Mouse (Mus musculus) forebrain, postnatal 0 days (tissue): ENCODE measurements around the gene Ppp1cc. TPM values are rescaled to one million over a fixed set of nuclear protein-coding genes. Genes with fewer than 3 reads are reported as not detected.

Experiments used
- ATAC-seq: fragments of 200-750 bp; cut with Nextera tagmentation; 2 replicates; pipeline ENCODE4 v1.8.0; 2017; ENCODE audit warnings: mild to moderate bottlenecking, moderate library complexity
- DNase-seq: peaks from one replicate; pipeline ENCODE4 v3.0.0-alpha.2; 2015
- H3K27ac ChIP-seq: fragments of 300-500 bp; sonication (generic); 2 replicates; pipeline ENCODE4 v1.5.1; 2014; ENCODE audit warnings: low read depth, mild to moderate bottlenecking, antibody characterized with exemption, low read length, moderate library complexity, mixed read lengths
- H3K27me3 ChIP-seq: fragments of 300-500 bp; sonication (generic); 2 replicates; pipeline ENCODE4 v1.6.1; 2014; ENCODE audit warnings: mild to moderate bottlenecking, low read length, mixed read lengths; ENCODE audit not compliant: insufficient read depth
- H3K36me3 ChIP-seq: fragments of 300-500 bp; sonication (generic); 2 replicates; pipeline ENCODE4 v1.6.1; 2014; ENCODE audit warnings: mild to moderate bottlenecking, moderate library complexity; ENCODE audit not compliant: insufficient read depth
- H3K4me1 ChIP-seq: fragments of 300-500 bp; sonication (generic); 2 replicates; pipeline ENCODE4 v1.6.1; 2014; ENCODE audit warnings: antibody characterized with exemption; ENCODE audit not compliant: insufficient read depth
- H3K4me2 ChIP-seq: fragments of 300-500 bp; sonication (generic); 2 replicates; pipeline ENCODE4 v1.6.1; 2014; ENCODE audit warnings: low read depth, mild to moderate bottlenecking, moderate library complexity
- H3K4me3 ChIP-seq: fragments of 300-500 bp; sonication (generic); 2 replicates; pipeline ENCODE4 v1.5.1; 2014; ENCODE audit warnings: low read depth, low read length, mixed read lengths
- H3K9ac ChIP-seq: fragments of 300-500 bp; sonication (generic); 2 replicates; pipeline ENCODE4 v1.6.1; 2014; ENCODE audit warnings: mild to moderate bottlenecking
- H3K9me3 ChIP-seq: fragments of 300-500 bp; sonication (generic); 2 replicates; pipeline ENCODE4 v1.6.1; 2016; ENCODE audit warnings: low read length
- CTCF ChIP-seq: sonication (generic); IDR thresholded peaks from 2 replicates; pipeline ENCODE4 v1.5.1; 2016; ENCODE audit warnings: antibody characterized with exemption, control low read depth, low read depth
- WGBS: fragments of 180-500 bp; shearing (Covaris S2); extraction: QIAGEN DNeasy Blood & Tissue Kit; methylation state at CpG from one replicate; pipeline ENCODE4 v1.1.7; 2014; 5-methylcytosine and 5-hydroxymethylcytosine counted together
- polyA plus RNA-seq: library from polyadenylated mRNA; unstranded; fragments of >200 nt; fragmentation: Nextera tagmentation; extraction: Ambion mirVana; gene quantifications from 2 replicates; pipeline ENCODE4 v1.2.1, GENCODE M21; 2015
- total RNA-seq: library from RNA; depleted of rRNA; stranded (reverse); fragments of >200 nt; gene quantifications from 2 replicates; pipeline ENCODE4 v1.2.3, GENCODE M21; 2014

Ppp1cc gene
- total and polyA plus RNA-seq, 2 experiments from 2014 or later = 193 to 278 TPM

DNA sequence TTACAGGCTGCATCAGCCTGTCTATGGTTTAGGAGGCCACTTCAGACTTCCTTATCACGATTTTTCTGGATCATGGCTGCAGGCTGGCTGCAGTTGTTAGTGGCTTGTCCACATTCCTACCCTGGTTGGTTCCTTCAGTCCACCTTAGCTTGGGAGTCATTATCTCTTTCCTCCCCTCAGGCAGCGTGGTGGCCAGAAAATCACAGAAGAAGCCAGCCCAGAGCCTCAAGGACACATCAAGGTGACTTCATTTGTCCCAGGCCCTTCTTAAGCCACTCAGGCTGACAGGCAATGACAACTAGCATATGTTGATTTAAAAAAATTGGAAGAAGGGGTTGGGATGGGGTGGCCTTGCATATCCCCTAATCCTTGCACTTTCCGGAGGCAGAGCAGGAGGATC lies 3.3 kb upstream of the Ppp1cc start:
- no peaks in the 10 kb centered on the region for H3K27me3 ChIP-seq
- WGBS = 76% methylated on average over 3 of the region's 3 CpGs
- peaks cover 5% of the 10 kb centered on the region; the same call in 1 of the 2 replicates for H3K4me1 ChIP-seq
- H3K9ac ChIP-seq = no peak overlapping the region
- ATAC-seq (no peak), DNase-seq (no peak)
- no peaks in the 10 kb centered on the region for H3K36me3 ChIP-seq
- no peak for TF ChIP-seq CTCF
- H3K4me3 ChIP-seq = no peak overlapping the region
- no peak overlapping the region for H3K27ac ChIP-seq
- no peaks in the 10 kb centered on the region for H3K9me3 ChIP-seq
- H3K4me2 ChIP-seq = no peak overlapping the region

DNA sequence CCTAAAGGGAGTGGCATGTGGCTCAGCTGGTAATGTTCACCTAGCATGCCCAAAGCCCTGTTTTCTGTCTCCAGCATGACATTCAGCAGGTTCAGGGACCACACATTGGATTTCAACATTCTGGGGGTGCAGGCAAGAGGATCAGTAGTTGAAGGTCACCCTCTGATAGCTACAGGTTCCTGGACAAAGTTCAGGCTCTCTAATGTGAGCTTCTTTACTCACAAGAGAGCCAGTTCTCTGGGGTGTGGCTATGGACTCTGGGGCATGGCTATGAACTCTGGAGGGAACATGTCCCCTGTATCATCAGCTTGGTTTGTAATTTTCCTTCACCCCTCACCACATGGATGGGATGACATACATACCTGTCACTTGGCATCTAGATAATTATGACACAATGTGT lies 2.5 kb upstream of the Ppp1cc start:
- Histone ChIP-seq H3K4me1 (peaks cover 12% of the 10 kb centered on the region), H3K27me3 (no peaks in the 10 kb centered on the region), H3K36me3 (no peaks in the 10 kb centered on the region), H3K4me3 (no peak overlapping the region), H3K4me2 (no peak overlapping the region), H3K27ac (no peak overlapping the region), H3K9ac (no peak overlapping the region), H3K9me3 (no peaks in the 10 kb centered on the region)
- DNase-seq (no peak), ATAC-seq (no peak)
- TF ChIP-seq CTCF = no peak

DNA sequence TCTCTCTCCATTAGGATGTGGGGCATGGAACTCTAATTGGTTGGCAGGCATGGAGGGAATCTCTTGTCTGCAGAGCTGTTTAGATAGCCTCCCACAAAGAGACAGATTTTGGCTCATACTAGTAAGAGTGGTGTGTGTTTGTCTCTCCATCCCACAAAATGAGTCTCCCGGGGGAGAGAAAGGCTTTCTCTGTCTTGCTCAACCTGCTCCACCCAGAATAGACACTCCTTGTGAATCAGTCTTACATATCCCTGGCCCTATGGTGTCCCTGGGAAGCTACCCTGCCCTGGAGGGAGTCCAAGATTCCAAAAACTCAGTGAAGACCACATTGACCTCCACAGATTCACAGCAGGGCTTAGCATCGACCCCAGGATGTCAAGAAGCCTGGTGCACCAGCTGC lies 1.6 kb upstream of the Ppp1cc start:
- Histone ChIP-seq H3K4me2 (no peak overlapping the region), H3K27ac (no peak overlapping the region)
- 72% methylated on average over 2 of the region's 2 CpGs for WGBS

DNA sequence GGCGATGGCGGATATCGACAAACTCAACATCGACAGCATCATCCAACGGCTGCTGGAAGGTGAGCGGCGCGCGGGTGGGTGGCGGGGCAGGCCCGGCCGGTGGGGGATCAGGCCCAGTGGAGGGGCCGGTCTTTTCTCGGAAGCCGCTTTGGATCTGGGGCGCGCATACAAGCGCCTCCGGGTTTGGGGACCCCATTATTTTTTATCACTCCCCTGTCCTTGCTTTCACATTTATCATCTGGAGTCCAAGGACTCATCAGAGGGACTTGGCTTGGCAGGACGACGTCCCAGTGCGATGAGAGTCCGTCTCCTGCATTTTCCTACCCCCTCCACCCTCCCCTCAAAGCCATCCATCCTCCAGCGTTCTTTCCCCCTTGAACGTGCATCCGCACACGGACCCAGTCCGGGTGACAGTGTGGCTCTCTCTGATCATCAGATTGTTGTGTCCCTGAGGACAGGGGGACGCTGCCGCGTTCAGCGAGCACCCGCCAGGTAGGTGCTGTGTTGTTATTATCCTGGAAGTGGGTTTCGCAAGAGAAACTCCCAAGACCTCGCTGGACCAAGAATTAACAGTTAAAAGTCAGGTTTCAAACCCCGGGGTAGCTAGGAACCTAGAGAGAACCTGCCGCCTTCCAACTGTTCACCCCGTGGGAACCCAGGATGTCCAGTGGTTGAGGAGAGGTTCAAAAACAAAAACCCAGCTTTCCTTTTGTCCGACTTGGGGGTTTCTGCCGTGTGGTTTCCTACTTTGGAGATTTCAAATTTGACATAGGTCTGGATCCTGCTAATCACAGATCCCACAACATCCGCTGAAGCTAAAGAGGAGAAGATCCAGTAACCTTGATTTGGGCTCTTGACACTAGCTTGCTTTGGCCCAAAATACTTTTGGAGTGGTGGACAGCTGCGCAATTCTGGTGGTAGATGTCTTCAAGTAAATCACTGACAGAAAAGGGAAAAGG lies 758 bp downstream of the Ppp1cc start:
- Histone ChIP-seq H3K4me2 (peak overlapping the region; percentile 57), H3K27me3 (no peaks in the 10 kb centered on the region), H3K4me3 (peak overlapping the region; percentile 83), H3K27ac (peak overlapping the region; percentile 87), H3K4me1 (peaks cover 26% of the 10 kb centered on the region), H3K9ac (peak overlapping the region; percentile 87), H3K9me3 (no peaks in the 10 kb centered on the region), H3K36me3 (peaks cover 6% of the 10 kb centered on the region)
- no peak for TF ChIP-seq CTCF
- DNase-seq (peak; percentile 59), ATAC-seq (peak; percentile 39; the same call in 1 of the 2 replicates)
- 2% methylated on average over 42 of the region's 42 CpGs for WGBS

More for the DNA sequence above, 1.6 kb upstream of the Ppp1cc start:
- no peak for ATAC-seq
- Histone ChIP-seq H3K27me3 (no peaks in the 10 kb centered on the region), H3K4me3 (no peak overlapping the region), H3K36me3 (no peaks in the 10 kb centered on the region; the same call in 1 of the 2 replicates), H3K4me1 (peaks cover 16% of the 10 kb centered on the region), H3K9ac (no peak overlapping the region), H3K9me3 (no peaks in the 10 kb centered on the region)
- DNase-seq = no peak
- TF ChIP-seq CTCF = no peak

DNA sequence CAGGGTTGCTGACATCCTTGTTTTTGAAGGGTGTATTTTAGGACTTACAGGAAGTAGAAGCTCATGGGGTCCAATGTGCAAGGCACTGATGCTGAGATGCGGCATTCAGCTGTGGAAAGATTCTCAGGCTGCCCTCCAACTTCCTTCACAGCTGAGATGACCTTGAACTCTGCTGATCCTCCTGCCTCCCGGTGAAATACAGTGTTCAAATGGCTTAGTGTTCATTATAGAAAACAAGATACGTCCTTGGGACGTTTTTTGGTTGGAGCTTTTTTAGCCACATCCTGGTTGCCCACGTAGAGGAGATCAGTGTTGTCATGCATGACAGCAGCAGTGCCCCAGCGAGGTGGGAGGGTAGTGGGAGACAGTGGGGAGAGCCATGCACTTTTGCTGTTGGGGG lies 5.1 kb downstream of the Ppp1cc start:
- Histone ChIP-seq H3K9me3 (no peaks in the 10 kb centered on the region), H3K4me1 (peaks cover 44% of the 10 kb centered on the region), H3K36me3 (peaks cover 12% of the 10 kb centered on the region), H3K4me2 (no peak overlapping the region), H3K9ac (no peak overlapping the region), H3K4me3 (no peak overlapping the region), H3K27ac (no peak overlapping the region), H3K27me3 (no peaks in the 10 kb centered on the region)
- no peak for ATAC-seq
- no peak for DNase-seq
- 49% methylated on average over 6 of the region's 6 CpGs for WGBS
- no peak for TF ChIP-seq CTCF

DNA sequence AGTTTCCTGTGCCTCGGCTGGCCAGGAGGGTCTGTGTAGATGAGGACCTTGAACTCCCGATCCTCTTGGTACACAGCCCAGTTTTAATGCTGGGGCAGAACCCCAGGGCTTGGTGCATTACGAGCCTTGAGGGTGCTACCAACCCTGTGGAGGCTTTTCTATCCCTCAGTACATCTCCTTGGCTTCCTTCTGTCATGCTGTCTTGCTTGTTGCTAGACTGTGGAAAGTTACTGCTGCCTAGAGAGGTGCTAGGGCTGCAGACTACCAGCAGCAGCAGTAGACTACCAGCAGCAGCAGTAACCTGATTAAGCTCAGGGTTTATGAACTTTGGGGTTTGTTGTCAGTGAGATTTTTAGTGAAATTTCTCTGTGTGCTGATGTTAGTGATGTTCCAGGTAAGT lies 5.9 kb downstream of the Ppp1cc start:
- no peak for DNase-seq
- H3K36me3 ChIP-seq = peaks cover 19% of the 10 kb centered on the region
- WGBS = 67% methylated on average over 3 of the region's 3 CpGs
- H3K4me3 ChIP-seq = no peak overlapping the region
- no peak for TF ChIP-seq CTCF
- peaks cover 44% of the 10 kb centered on the region for H3K4me1 ChIP-seq
- no peaks in the 10 kb centered on the region for H3K27me3 ChIP-seq
- ATAC-seq = no peak
- H3K4me2 ChIP-seq = no peak overlapping the region
- H3K9ac ChIP-seq = 0 out of 2 replicates have a peak overlapping the region, but pooled peaks have one; percentile 14
- no peaks in the 10 kb centered on the region for H3K9me3 ChIP-seq
- no peak overlapping the region for H3K27ac ChIP-seq

GRCm38 (mm10) chr5:122165233-122165915 lies 7.3 kb downstream of the Ppp1cc start:
- no peak overlapping the region for H3K9ac ChIP-seq
- TF ChIP-seq CTCF = no peak
- H3K27me3 ChIP-seq = no peaks in the 10 kb centered on the region
- H3K9me3 ChIP-seq = no peaks in the 10 kb centered on the region
- H3K4me3 ChIP-seq = no peak overlapping the region
- ATAC-seq (no peak), DNase-seq (peak; percentile 32)
- 0 out of 2 replicates have a peak overlapping the region, but pooled peaks have one; percentile 35 for H3K27ac ChIP-seq
- no peak overlapping the region for H3K4me2 ChIP-seq
- H3K4me1 ChIP-seq = peaks cover 34% of the 10 kb centered on the region
- peaks cover 33% of the 10 kb centered on the region for H3K36me3 ChIP-seq
- 36% methylated on average over 6 of the region's 6 CpGs for WGBS
